Mouse (Mus musculus) cerebellum, postnatal 14 days (tissue): ENCODE results near the gene Ak2.

Experiments
- DNase-seq, 2 experiments: peaks; one replicate each; pipeline ENCODE4 v3.0.0; 2021; ENCODE audit warnings: mixed read lengths in 2 of 2

The Ak2 gene

DNA sequence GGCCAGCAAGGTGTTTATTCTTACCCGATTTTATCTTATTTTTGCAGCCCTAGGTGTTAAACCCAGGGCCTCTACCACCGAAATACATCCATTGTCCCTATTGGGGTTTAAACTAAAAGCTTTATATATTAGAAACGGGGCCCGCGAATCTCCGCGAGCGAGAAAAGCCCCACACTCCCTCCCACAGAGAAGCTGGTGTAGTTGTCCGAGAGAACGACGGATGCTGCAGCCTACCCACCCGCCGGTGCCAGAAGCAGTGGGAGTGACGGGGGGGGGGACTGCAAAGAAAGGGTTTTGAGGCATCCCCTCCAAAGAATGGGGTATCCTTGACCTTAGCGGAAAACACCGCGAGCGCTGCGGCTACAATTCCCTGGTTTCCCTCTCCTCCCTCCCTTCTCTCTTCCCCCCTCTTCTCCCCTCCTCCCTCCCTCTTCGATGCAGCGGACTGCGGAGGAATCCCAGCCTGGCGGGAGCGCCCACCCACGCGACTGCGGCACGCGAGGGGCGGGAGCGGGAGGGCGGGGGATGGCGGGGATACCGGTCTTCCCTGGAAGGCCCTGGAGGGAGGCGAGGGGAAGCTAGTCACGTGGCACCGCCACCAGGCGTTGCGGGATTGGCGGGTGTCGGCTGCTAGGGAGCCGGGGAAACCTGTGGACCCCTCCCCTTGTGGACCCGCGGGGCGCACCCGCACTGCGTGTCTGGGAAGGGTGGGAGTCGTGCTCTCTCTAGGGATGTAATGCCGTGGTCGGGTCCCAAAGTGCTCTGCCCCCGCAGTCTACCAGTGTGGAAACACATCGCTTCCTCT is 56.9 kb downstream of the Ak2 start:
- peak; percentile 95 to 96 for DNase-seq

DNA sequence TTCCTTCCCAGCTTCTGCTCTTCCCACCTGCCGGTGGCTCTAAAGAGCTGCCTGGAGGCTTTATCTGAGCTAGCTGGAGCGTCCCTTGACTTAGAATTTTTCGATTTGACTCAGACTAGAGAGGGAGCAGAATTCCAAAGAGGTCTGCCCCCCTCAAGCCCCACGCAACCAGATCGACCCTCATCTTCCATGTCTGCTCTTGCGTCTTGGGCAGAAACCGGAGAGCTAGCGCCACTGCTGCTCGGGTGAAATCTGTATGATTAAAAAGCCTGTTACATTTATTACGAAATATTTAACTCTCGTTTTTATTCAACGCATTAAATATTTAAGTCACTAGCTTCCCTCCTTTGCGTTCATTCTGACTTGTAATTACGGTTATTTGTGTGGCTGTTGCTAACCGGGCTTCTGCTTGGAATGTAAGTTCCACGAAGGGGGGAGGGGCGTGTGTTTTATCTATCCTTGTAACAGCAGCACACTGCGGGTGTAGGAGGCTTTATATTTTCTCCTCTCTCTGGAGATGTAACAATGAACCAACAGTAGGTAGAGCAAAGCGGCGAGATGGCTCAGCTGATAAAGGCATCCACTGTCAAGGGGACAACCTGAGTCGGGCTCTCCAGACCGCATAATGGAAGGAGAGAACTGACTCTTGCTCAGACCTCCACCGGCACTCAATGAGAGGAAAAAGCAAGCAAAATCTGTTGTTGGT is 57.7 kb downstream of the Ak2 start:
- DNase-seq = peak; percentile 78 to 80

DNA sequence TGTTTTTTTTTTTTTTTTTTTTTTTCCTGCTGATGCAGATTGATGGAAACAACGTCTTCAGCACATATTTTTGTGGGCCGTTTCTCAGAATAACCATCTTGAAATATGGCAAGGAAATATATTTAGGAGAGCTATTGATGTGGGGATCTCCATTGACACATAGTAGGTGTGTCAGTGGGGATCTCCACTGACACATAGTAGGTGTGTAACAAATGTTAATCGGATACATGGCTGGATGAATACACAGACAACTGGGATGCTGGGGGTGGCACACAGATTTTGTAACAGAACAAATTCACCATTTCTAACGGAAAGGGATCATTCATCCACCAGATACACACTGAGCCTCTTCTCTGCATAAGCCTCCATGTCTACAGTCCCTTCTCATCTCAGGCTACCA is 58.6 kb downstream of the Ak2 start:
- no peak for DNase-seq

DNA sequence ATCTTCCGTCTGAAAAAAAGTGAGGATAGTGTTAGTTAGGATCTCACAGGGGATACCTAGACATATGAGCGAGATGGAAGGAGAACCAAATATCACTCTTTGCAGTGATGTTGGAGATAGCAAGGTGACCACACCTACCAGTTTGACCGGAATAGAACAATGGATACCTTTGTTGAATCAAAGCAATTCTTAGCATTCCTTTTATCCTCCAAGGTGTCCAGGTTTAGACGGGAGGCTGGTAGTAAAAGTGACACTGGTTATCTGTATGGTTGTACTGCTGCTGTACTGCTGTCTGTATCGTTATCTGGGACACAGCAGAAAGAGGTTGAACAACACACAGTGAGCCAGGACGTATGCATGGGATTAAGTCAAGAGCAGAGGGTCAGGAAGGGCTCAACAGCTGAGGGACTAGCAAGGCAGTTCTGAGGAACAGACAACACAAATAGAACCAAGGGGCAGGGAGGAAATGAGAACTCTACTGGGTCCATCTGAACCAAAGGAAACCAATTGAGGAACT is 59.2 kb downstream of the Ak2 start:
- no peak for DNase-seq

DNA sequence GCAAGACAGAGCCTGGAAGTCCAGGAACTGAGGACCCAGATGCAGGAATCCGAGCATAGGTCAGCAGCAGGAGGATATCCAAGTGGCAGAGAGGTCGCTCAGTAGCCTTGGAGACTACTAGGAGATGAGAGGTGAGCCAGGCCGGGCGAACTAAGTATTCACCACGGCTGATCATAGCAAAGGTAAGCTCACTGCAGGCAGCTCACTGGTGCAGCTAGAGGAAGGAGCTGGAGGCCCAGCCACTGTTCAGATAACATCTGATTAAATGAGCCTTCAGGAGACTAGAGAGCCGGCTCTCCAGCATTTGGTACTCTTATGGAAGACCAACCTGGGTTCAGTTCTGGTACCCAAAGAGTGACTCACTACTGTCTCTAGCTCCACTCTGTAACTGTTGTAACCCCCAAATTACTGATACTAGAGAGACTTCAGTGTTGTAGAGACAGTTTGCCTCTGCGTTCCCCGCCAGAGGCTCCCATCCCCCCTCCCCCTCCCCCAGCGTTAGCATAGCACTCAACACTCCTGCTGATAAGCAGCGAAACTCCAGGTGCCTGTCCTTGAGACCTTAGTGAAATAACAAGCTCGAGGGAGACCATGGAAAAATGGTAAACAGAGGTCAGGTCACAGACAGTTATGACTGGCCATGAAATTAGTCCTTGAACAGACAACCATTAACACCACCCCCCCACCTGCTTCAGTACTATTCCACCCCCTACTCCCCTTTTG is 59.9 kb downstream of the Ak2 start:
- DNase-seq = no peak

DNA sequence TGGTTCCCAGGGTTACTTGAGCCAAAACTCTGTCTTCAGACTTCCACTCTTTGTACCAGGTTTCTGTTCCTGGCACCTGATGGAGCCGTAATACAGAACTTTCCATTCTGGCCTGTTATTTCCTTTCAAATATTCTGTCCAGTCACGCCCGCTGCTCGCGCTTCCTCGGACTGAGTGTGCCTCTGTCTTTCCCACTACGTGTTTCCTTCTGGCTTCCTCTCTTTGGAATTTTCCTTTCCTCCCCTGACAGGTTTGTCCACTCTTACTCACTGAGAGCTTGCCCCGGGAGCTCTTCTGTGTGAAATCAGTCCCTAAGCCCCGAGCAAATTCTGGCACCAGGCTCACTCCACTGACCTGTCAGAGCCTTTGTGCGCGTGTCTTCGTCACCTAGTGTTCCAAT is 63.0 kb downstream of the Ak2 start:
- no peak for DNase-seq

DNA sequence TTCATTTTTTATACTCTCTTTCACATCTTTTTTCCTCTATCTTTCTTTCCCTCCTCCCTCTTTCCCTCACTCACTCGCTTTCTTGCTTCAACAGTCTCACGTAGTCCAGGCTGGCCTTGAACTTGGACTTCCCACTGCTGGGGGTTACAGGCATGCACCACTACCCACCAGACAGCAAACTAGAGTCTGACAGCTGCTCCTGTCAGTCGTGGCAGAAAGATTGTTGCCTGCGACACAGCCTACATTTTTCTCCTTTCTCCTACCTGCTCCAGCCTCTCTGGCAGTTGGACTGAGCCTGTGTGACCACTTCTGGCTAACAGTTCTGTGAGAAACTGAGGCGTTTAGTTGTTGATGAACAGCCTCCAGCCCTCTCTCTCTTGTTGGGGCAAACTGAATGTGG is 63.8 kb downstream of the Ak2 start:
- DNase-seq = no peak

DNA sequence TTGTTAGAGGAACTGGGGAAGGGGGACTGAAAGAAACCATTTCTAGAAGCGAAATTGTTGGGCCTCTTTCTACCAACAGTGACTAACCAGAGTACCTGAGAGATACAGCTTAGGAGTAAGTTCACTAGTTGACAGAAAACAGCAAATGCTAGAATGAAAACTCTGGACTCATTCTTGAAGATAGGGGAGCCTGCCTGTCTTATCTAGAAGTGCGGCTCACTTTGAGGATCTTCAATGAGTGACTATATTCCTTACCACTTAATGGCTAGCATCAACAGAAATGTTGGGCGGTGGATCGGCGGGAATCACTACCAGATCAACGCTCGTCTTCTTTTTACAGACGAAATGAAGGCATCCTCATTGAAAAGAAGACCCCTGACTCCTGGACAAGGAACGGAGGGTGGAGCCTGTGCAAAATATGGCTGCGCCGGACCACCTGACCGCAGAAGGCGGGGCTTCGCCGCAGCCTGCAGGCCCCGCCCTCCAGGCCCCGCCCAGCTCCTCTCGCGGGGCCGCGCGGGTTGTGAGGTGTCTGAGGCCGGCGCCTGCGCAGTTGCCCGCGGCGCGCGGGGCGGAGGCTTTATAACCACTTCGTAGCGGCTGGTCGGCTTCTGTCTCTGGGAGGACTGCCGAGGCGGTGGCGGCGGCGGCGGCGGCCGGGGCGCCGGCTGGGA is 65.9 kb downstream of the Ak2 start:
- peak; percentile 98 to 99 for DNase-seq

DNA sequence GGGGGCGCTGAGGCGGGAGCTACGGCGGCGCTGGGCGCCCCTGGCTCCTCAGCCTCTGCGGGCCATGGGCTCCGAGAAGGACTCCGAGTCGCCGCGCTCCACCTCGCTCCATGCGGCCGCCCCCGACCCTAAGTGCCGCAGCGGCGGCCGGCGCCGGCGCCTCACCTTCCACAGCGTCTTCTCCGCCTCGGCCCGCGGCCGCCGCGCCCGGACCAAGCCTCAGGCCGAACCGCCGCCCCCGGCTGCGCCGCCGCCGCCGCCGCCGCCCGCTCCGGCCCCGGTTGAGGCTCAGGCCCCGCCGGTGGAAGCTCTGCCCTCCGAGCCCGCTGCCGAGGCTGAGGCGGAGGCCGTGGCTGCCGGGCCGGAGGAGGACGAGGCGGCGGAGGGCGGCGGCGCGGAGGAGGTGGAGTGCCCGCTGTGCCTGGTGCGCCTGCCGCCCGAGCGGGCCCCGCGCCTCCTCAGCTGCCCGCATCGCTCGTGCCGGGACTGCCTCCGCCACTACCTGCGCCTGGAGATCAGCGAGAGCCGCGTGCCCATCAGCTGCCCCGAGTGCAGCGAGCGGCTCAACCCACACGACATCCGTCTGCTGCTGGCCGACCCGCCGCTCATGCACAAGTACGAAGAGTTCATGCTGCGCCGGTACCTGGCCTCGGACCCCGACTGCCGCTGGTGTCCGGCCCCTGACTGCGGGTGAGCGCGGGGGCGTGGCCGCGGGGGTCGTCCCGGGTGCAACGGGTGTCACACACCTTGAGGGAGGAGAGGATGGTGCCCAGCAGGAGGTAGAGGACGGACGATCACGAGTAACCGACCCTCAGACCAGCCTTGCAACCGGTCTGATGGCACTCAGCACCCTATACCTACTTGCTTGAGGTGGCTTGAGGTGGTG is 66.7 kb downstream of the Ak2 start, which contains the start of gene Rnf19b:
Gene Rnf19b, plus strand, starts transcription at position 65 of the 886 bp plus-strand sequence.
- peak; percentile 64 to 67 for DNase-seq

DNA sequence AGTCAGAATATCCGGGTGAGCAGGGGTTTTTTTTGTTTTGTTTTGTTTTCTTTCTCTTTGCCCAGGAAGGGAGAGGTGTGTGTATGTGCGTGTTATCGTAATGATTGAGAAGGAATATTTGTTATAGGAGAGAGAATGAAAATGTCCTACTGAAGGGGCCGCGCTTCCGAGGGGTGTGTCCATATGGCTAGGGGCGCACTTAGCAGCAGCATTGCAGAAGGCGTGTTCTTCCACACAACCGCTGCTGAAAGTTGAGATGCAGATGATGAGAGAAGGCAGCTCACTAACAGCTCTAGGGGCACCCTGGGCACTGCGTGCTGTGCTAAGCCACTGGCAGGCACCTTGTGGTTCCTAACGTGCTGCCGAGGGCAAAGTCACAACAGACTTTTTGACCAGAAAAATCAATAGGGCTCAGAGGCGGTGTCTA is 67.4 kb downstream of the Ak2 start:
- DNase-seq = peak in 1 of 2 experiments; percentile 27

DNA sequence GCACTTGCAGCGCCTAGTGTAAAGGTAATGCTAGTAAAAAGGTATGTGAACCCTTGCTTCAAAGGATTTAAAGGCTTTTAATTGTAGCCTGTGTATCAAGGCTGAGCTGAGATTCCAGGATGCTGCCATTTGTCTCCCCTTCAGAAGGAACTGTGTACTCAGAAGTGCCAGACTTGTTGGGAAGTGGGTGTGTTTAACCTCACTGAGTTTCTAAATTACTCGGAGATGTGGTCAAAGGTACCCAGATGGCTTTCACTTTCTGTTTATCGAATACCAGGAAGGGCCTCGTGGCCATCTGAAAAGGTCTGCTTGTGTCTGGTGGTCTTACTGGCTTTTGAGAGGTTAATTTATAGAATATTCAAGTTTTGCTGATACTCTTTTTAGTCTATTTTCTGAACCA is 68.2 kb downstream of the Ak2 start:
- no peak for DNase-seq
